Mouse (Mus musculus) ES-Bruce4 (cell line): ENCODE measurements around the gene Rps23. TPM values are rescaled to one million over a fixed set of nuclear protein-coding genes. Genes with fewer than 3 reads are reported as not detected.
A peak's percentile ranks its signal among the peaks of the same experiment; 100 is the strongest.

Experiments
- H3K27ac ChIP-seq: 2 replicates; pipeline ENCODE4 v1.5.1; 2012; ENCODE audit warnings: low read length, inconsistent platforms; ENCODE audit not compliant: insufficient read depth
- H3K27me3 ChIP-seq: 2 replicates; pipeline ENCODE4 v1.6.1; 2012; ENCODE audit warnings: mild to moderate bottlenecking, low read length, inconsistent platforms; ENCODE audit not compliant: control insufficient read depth, poor library complexity, insufficient read depth, severe bottlenecking
- H3K36me3 ChIP-seq: 2 replicates; pipeline ENCODE4 v1.6.1; 2012; ENCODE audit warnings: inconsistent platforms, mild to moderate bottlenecking, low read length, moderate library complexity; ENCODE audit not compliant: control insufficient read depth, poor library complexity, insufficient read depth, severe bottlenecking
- H3K4me1 ChIP-seq: one replicate; pipeline ENCODE4 v1.8.1; 2011; ENCODE audit warnings: low read length; ENCODE audit not compliant: control insufficient read depth, insufficient read depth
- H3K4me3 ChIP-seq: 2 replicates; pipeline ENCODE4 v1.5.1; 2011; ENCODE audit warnings: low read depth, mild to moderate bottlenecking, low read length
- H3K9ac ChIP-seq: 2 replicates; pipeline ENCODE4 v1.6.1; 2012; ENCODE audit warnings: low read depth, mild to moderate bottlenecking, inconsistent platforms; ENCODE audit not compliant: poor library complexity, severe bottlenecking
- H3K9me3 ChIP-seq: replicated peaks from 2 replicates; pipeline ENCODE4 v1.6.1; 2012; ENCODE audit warnings: mild to moderate bottlenecking, low read length, inconsistent platforms; ENCODE audit not compliant: control insufficient read depth, poor library complexity, insufficient read depth, severe bottlenecking
- CTCF ChIP-seq: IDR thresholded peaks from one replicate; pipeline ENCODE4 v1.8.1; 2011; ENCODE audit warnings: low read depth, low read length
- EP300 ChIP-seq: IDR thresholded peaks from 2 replicates; pipeline ENCODE4 v1.6.1; 2011; ENCODE audit warnings: low read depth, low read length; ENCODE audit not compliant: insufficient read depth
- POLR2A ChIP-seq: IDR thresholded peaks from one replicate; pipeline ENCODE4 v1.8.1; 2011; ENCODE audit warnings: low read length; ENCODE audit not compliant: insufficient read depth
- polyA plus RNA-seq: library from polyadenylated mRNA; stranded (reverse); fragments of >200 nt; gene quantifications from 2 replicates; pipeline ENCODE4 v1.2.4, GENCODE M21; 2011; ENCODE audit warnings: low read depth; ENCODE audit not compliant: missing spikeins, insufficient read depth, insufficient read length

The Rps23 gene
- polyA plus RNA-seq = 273 and 488 TPM in 2 replicates

DNA sequence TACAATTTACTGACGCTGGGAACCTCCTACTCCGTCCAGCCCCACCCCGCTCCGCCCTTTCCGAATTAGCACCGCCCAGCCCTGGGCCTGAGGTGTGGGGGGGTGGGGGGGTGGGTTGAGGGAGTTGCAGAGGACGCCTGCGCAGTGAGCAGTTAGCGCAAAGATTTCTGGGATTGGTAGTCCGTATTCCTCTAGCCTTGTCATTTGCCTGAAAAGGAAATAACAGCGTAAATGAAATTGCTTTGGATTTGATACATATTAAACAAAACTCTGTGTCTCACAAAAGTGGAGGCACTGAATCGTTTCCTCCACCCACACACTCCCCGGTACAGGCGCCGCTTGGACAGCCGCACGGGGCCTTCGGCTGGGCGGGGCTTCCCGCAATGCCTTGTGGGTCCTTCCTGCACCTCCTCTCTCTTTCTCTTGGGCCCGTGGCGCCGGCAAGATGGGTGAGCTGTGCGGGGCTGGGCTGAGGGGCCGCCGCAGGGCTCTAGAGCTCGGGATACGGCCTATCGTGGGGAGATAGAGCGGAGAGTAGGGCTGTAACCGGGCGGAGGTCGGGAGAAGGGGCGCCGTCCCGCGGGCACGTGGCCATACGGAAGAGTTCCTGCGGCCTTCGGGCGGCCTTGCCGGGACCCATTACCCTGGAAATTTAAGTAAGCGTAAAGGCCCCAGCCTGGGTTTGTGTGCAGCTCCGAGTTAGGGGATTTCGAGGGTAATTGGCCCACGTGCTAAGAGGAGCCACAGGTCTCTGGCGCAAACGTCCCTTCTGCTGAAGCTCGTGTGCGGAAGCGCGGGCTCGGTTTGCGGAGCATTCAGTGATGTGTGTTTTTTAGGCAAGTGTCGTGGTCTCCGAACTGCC lies at the start of gene Rps23:
Gene Rps23 (plus strand): TSS at position 208 of the 862 bp plus-strand sequence.
- Histone ChIP-seq H3K27me3 (no peaks in the 10 kb centered on the region), H3K27ac (peak within 1 kb of the TSS; percentile 63), H3K9me3 (no peaks in the 10 kb centered on the region), H3K4me3 (peak within 1 kb of the TSS; percentile 100), H3K36me3 (peaks cover 32% of the 10 kb centered on the region), H3K9ac (peak within 1 kb of the TSS; percentile 99), H3K4me1 (no peaks in the 10 kb centered on the region)
- TF ChIP-seq POLR2A (no peak), CTCF (no peak), EP300 (no peak)

- H3K36me3 ChIP-seq = no peaks in the 10 kb centered on the region
- no peak overlapping the region for H3K27ac ChIP-seq
- no peaks in the 10 kb centered on the region for H3K27me3 ChIP-seq
- TF ChIP-seq CTCF (no peak), EP300 (no peak), POLR2A (no peak)
- H3K9ac ChIP-seq = no peak overlapping the region
- no peaks in the 10 kb centered on the region for H3K9me3 ChIP-seq
- H3K4me3 ChIP-seq = no peak overlapping the region
- H3K4me1 ChIP-seq = no peaks in the 10 kb centered on the region
These were observed 40.9 kb upstream of the Rps23 start for GRCm38 (mm10) chr13:90881727-90882429.

DNA sequence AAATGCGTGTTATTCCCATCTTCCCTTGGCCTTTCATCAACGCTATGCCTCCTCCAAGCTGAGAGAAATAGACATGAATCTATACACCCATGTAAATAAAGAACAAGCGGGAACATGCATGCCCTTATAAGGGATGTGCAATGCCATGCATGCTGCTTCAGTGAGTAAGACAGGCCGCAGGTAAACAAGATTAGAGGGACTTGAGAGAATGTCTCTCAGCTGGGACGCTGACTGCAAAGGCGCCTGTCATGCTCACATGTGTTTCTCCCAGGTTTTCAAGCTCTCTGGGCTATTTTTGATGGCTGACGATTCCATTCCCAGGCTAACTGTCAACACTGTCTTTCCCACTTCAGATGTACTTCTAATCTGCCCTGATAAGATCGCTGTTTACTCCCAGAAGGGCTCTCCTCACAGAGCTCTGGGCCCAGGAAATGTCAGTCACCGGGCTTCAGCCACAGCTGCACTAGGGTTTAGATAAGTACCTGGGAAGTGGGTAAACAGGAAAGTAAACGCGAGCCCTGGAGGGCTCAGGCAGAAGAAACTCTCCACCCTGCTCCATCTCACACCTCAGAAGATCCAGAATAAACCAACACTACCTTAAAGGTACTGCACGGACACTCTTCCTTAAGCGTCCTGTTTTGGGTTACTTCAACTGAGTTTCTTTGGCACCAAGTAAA lies 36.8 kb upstream of the Rps23 start:
- Histone ChIP-seq H3K9me3 (no peaks in the 10 kb centered on the region), H3K36me3 (no peaks in the 10 kb centered on the region), H3K27ac (no peak overlapping the region), H3K4me3 (no peak overlapping the region), H3K4me1 (no peaks in the 10 kb centered on the region), H3K9ac (no peak overlapping the region), H3K27me3 (no peaks in the 10 kb centered on the region)
- no peak for TF ChIP-seq CTCF
- no peak for TF ChIP-seq EP300
- no peak for TF ChIP-seq POLR2A

DNA sequence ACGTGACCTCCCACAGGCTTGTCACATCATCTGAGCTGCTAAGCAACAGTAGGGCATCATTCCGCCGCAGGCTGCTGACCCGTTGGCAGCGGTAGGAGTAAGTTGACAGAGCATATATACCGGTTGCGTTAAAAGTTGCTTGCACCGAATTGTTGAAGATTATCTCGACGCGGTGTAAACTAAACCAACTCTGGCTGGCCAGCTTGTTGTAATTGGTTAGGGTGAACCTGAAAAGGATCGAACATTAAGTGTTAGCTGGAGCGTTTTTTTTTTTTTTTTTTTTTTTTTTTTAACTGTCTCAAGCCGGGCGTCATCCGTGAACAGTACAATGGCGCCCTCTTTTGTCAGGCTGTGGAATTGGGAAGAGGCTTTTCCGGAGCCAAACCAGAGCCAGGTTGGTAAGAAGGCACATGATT lies 36.2 kb upstream of the Rps23 start:
- Histone ChIP-seq H3K27ac (no peak overlapping the region), H3K4me3 (peak overlapping the region; percentile 8; the same call in 1 of the 2 replicates), H3K9ac (no peak overlapping the region), H3K27me3 (no peaks in the 10 kb centered on the region), H3K4me1 (no peaks in the 10 kb centered on the region), H3K9me3 (no peaks in the 10 kb centered on the region), H3K36me3 (no peaks in the 10 kb centered on the region)
- TF ChIP-seq CTCF = peak; percentile 50
- TF ChIP-seq EP300 = no peak
- TF ChIP-seq POLR2A = no peak

DNA sequence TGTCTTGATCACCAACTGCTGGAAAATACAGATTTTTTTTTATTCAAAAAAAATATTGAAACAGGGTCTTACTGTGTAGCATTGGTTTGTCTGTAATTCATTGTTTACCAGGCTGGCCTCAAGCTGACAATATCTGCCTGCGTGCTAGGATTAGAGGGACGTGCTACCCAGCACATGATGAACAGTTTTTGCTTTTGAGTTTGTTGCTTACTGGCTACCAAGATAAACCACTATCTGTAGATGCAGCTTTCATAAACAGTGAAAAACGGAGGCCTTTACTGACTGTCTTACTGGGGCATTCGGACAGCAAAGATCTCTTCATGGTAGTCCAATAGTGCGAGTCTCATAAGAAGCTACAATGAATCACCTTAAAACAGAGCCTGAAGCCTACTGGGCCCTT lies 32.6 kb upstream of the Rps23 start:
- Histone ChIP-seq H3K27me3 (no peaks in the 10 kb centered on the region), H3K4me3 (no peak overlapping the region), H3K9me3 (no peaks in the 10 kb centered on the region), H3K36me3 (no peaks in the 10 kb centered on the region), H3K9ac (no peak overlapping the region), H3K4me1 (no peaks in the 10 kb centered on the region), H3K27ac (no peak overlapping the region)
- TF ChIP-seq POLR2A (no peak), CTCF (no peak), EP300 (no peak)
